Mouse (Mus musculus) retina, postnatal 1 day (tissue): Measurements from ENCODE around the gene Col9a3.

Experiments
- DNase-seq: peaks from one replicate; pipeline ENCODE4 v3.0.0-alpha.2; 2012

Gene Col9a3

GRCm38 (mm10) chr2:180597490-180597889 is at the start of gene Col9a3:
Col9a3 (plus strand) TSS chr2:180597790.
- DNase-seq, result no peak

- DNase-seq, result no peak
Observed at GRCm38 (mm10) chr2:180552340-180552739, 45.2 kb upstream of the Col9a3 start.

GRCm38 (mm10) chr2:180555219-180555618 is 42.4 kb upstream of the Col9a3 start:
- no peak for DNase-seq

- no peak for DNase-seq
Observed at GRCm38 (mm10) chr2:180556470-180556869, 41.1 kb upstream of the Col9a3 start.

GRCm38 (mm10) chr2:180560245-180560644 is 37.3 kb upstream of the Col9a3 start:
- no peak for DNase-seq

GRCm38 (mm10) chr2:180562146-180562545 is 35.4 kb upstream of the Col9a3 start:
- no peak for DNase-seq

GRCm38 (mm10) chr2:180563296-180563695 is 34.3 kb upstream of the Col9a3 start:
- no peak for DNase-seq

- DNase-seq, result no peak
Observed at GRCm38 (mm10) chr2:180563841-180564240, 33.7 kb upstream of the Col9a3 start.

GRCm38 (mm10) chr2:180566240-180566913 is 31.2 kb upstream of the Col9a3 start:
- DNase-seq, result peak; percentile 84

- peak; percentile 60 for DNase-seq
Observed at GRCm38 (mm10) chr2:180569028-180569643, 28.5 kb upstream of the Col9a3 start.

- no peak for DNase-seq
Observed at GRCm38 (mm10) chr2:180576482-180576881, 21.1 kb upstream of the Col9a3 start.

GRCm38 (mm10) chr2:180578686-180579085 is 18.9 kb upstream of the Col9a3 start:
- DNase-seq, result peak; percentile 84

GRCm38 (mm10) chr2:180581002-180581401 is 16.6 kb upstream of the Col9a3 start, which contains the start of gene Mrgbp:
Mrgbp (plus strand) TSS chr2:180581304.
- peak; percentile 53 for DNase-seq

- peak; percentile 95 for DNase-seq
Observed at GRCm38 (mm10) chr2:180582481-180583153, 15.0 kb upstream of the Col9a3 start.

- DNase-seq, result no peak
Observed at GRCm38 (mm10) chr2:180583154-180583507, 14.5 kb upstream of the Col9a3 start.

GRCm38 (mm10) chr2:180588736-180589122 is 8.9 kb upstream of the Col9a3 start:
- DNase-seq, result no peak

- DNase-seq, result peak; percentile 91
Observed at GRCm38 (mm10) chr2:180589123-180589831, 8.3 kb upstream of the Col9a3 start, which contains the start of gene Ogfr. Ogfr (plus strand) TSS chr2:180589245.

GRCm38 (mm10) chr2:180598157-180598705 is 641 bp downstream of the Col9a3 start:
- DNase-seq, result peak; percentile 89

- DNase-seq, result peak; percentile 86
Observed at GRCm38 (mm10) chr2:180600569-180601021, 3.0 kb downstream of the Col9a3 start.

GRCm38 (mm10) chr2:180604781-180605180 is 7.2 kb downstream of the Col9a3 start:
- DNase-seq, result no peak

- DNase-seq, result no peak
Observed at GRCm38 (mm10) chr2:180610283-180610682, 12.7 kb downstream of the Col9a3 start.

GRCm38 (mm10) chr2:180611882-180612281 is 14.3 kb downstream of the Col9a3 start:
- DNase-seq, result no peak
